Mouse (Mus musculus) ES-E14 (cell line): ENCODE data around the gene Smad3.

Source experiments
- HCFC1 ChIP-seq: IDR thresholded peaks from 2 replicates; pipeline ENCODE4 v1.6.1; 2012; ENCODE audit warnings: low read length, inconsistent platforms, borderline replicate concordance; ENCODE audit not compliant: insufficient read depth
- MAFK ChIP-seq: IDR thresholded peaks from 2 replicates; pipeline ENCODE4 v1.6.1; 2014; ENCODE audit warnings: mild to moderate bottlenecking, low read depth, low read length, inconsistent platforms; ENCODE audit not compliant: insufficient read depth

DNA sequence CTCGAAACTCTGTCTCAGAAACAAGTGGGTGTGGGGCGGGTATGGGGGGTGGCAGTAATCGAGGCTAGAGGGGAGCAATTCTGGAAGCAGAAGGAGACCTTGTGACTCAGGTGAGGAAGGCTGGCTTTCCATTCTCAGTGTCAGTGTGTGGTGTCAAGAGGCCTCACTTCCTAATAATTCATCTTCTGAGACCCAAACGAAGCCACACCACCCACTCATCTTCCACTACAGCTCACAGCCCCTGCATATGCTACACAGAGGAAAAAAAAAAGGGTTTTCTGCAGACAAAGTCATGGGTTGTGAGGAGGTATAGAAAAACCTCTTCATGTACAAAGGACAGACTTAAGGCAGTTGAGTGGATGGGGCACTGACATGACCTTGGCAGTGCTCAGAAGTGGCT lies 39.6 kb downstream of the Smad3 start:
- TF ChIP-seq MAFK (no peak), HCFC1 (no peak)
